Mouse (Mus musculus): ENCODE data around the gene Ralbp1. TPM values are rescaled to one million over a fixed set of nuclear protein-coding genes. Genes with fewer than 3 reads are reported as not detected.

The Ralbp1 gene
- total RNA-seq, 2 experiments from 2014 or later: 43.7 to 45.7 TPM

GRCm38 (mm10) chr17:65902281-65902680 is 16.7 kb upstream of the Ralbp1 start:
- DNase-seq (ENCODE audit: low spot score in 2 of 2): no peak

GRCm38 (mm10) chr17:65896016-65896415 is 10.4 kb upstream of the Ralbp1 start:
- no peak for DNase-seq (ENCODE audit: low spot score in 2 of 2)

GRCm38 (mm10) chr17:65889476-65889875 is 3.9 kb upstream of the Ralbp1 start:
- no peak for DNase-seq (ENCODE audit: low spot score in 2 of 2)

- DNase-seq (ENCODE audit: low spot score in 2 of 2): no peak
These were observed 973 bp upstream of the Ralbp1 start for GRCm38 (mm10) chr17:65886571-65886970.

GRCm38 (mm10) chr17:65885398-65885696 is 251 bp downstream of the Ralbp1 start:
- no peak for DNase-seq (ENCODE audit: low spot score in 2 of 2)

- peak; percentile 98 to 100 for DNase-seq (ENCODE audit: low spot score in 2 of 2)
These were observed 754 bp downstream of the Ralbp1 start for GRCm38 (mm10) chr17:65884691-65885397.

- DNase-seq (ENCODE audit: low spot score in 2 of 2): peak in 1 of 2 experiments; percentile 29
These were observed 1.4 kb downstream of the Ralbp1 start for GRCm38 (mm10) chr17:65884061-65884669.

- DNase-seq (ENCODE audit: low spot score in 2 of 2): no peak
These were observed 8.6 kb downstream of the Ralbp1 start for GRCm38 (mm10) chr17:65877026-65877425.

GRCm38 (mm10) chr17:65873834-65874233 is 11.8 kb downstream of the Ralbp1 start:
- no peak for DNase-seq (ENCODE audit: low spot score in 2 of 2)

GRCm38 (mm10) chr17:65873156-65873555 is 12.4 kb downstream of the Ralbp1 start:
- no peak for DNase-seq (ENCODE audit: low spot score in 2 of 2)

- no peak for DNase-seq (ENCODE audit: low spot score in 2 of 2)
These were observed 12.9 kb downstream of the Ralbp1 start for GRCm38 (mm10) chr17:65872652-65873051.

- DNase-seq (ENCODE audit: low spot score in 2 of 2): no peak
These were observed 13.5 kb downstream of the Ralbp1 start for GRCm38 (mm10) chr17:65872051-65872450.

GRCm38 (mm10) chr17:65871641-65872041 is 14.0 kb downstream of the Ralbp1 start:
- peak in 1 of 2 experiments; percentile 47 for DNase-seq (ENCODE audit: low spot score in 2 of 2)

GRCm38 (mm10) chr17:65870146-65870545 is 15.5 kb downstream of the Ralbp1 start:
- peak; percentile 44 to 57 for DNase-seq (ENCODE audit: low spot score in 2 of 2)

GRCm38 (mm10) chr17:65869720-65870119 is 15.9 kb downstream of the Ralbp1 start:
- DNase-seq (ENCODE audit: low spot score in 2 of 2): no peak

GRCm38 (mm10) chr17:65867996-65868395 is 17.6 kb downstream of the Ralbp1 start:
- no peak for DNase-seq (ENCODE audit: low spot score in 2 of 2)

- DNase-seq (ENCODE audit: low spot score in 2 of 2): no peak
These were observed 19.4 kb downstream of the Ralbp1 start for GRCm38 (mm10) chr17:65866201-65866600.

GRCm38 (mm10) chr17:65865265-65865664 is 20.3 kb downstream of the Ralbp1 start:
- no peak for DNase-seq (ENCODE audit: low spot score in 2 of 2)

GRCm38 (mm10) chr17:65864742-65865141 is 20.9 kb downstream of the Ralbp1 start:
- peak in 1 of 2 experiments; percentile 67 for DNase-seq (ENCODE audit: low spot score in 2 of 2)

- DNase-seq (ENCODE audit: low spot score in 2 of 2): no peak
These were observed 21.8 kb downstream of the Ralbp1 start for GRCm38 (mm10) chr17:65863830-65864229.

- no peak for DNase-seq (ENCODE audit: low spot score in 2 of 2)
These were observed 23.0 kb downstream of the Ralbp1 start for GRCm38 (mm10) chr17:65862579-65862978.

GRCm38 (mm10) chr17:65857617-65858016 is 28.0 kb downstream of the Ralbp1 start:
- DNase-seq (ENCODE audit: low spot score in 2 of 2): no peak

- no peak for DNase-seq (ENCODE audit: low spot score in 2 of 2)
These were observed 31.6 kb downstream of the Ralbp1 start for GRCm38 (mm10) chr17:65854006-65854405.

All from layer of hippocampus, postnatal 14 days (tissue).